Mouse (Mus musculus) limb, embryonic 11.5 days (tissue): ENCODE results near the gene Gm38394. TPM values are rescaled to one million over a fixed set of nuclear protein-coding genes. Genes with fewer than 3 reads are reported as not detected.

Experiments
- ATAC-seq: fragments of 200-750 bp; cut with Nextera tagmentation; 2 replicates; pipeline ENCODE4 v1.8.0; 2017; ENCODE audit warnings: low read depth; ENCODE audit not compliant: insufficient number of reproducible peaks, low FRiP score, low TSS enrichment
- DNase-seq: peaks from one replicate; pipeline ENCODE4 v3.0.0-alpha.2; 2015; ENCODE audit warnings: low spot score
- H3K27ac ChIP-seq: fragments of 300-500 bp; sonication (generic); replicated peaks from 2 replicates; pipeline ENCODE4 v1.5.1; 2014; ENCODE audit warnings: low read depth, mild to moderate bottlenecking, low read length
- H3K27me3 ChIP-seq: fragments of 300-500 bp; sonication (generic); 2 replicates; pipeline ENCODE4 v1.6.1; 2014; ENCODE audit warnings: mild to moderate bottlenecking, low read length, mixed read lengths; ENCODE audit not compliant: control insufficient read depth, insufficient read depth
- H3K36me3 ChIP-seq: fragments of 300-500 bp; sonication (generic); 2 replicates; pipeline ENCODE4 v1.6.1; 2014; ENCODE audit warnings: mild to moderate bottlenecking, low read length, moderate library complexity, mixed read lengths; ENCODE audit not compliant: control insufficient read depth, insufficient read depth
- H3K4me1 ChIP-seq: fragments of 300-500 bp; sonication (generic); 2 replicates; pipeline ENCODE4 v1.6.1; 2014; ENCODE audit warnings: low read length, mixed read lengths; ENCODE audit not compliant: control insufficient read depth, insufficient read depth
- H3K4me2 ChIP-seq: fragments of 300-500 bp; sonication (generic); 2 replicates; pipeline ENCODE4 v1.6.1; 2014; ENCODE audit warnings: low read depth, mild to moderate bottlenecking, moderate library complexity; ENCODE audit not compliant: severe bottlenecking
- H3K4me3 ChIP-seq: fragments of 300-500 bp; sonication (generic); 2 replicates; pipeline ENCODE4 v1.5.1; 2014; ENCODE audit warnings: low read depth, low read length
- H3K9ac ChIP-seq: fragments of 300-500 bp; sonication (generic); 2 replicates; pipeline ENCODE4 v1.6.1; 2014; ENCODE audit warnings: mild to moderate bottlenecking, low read length
- H3K9me3 ChIP-seq: fragments of 300-500 bp; sonication (generic); 2 replicates; pipeline ENCODE4 v1.6.1; 2016; ENCODE audit warnings: low read length; ENCODE audit not compliant: control insufficient read depth
- WGBS: fragments of 180-500 bp; shearing (Covaris S2); extraction: QIAGEN DNeasy Blood & Tissue Kit; methylation state at CpG from one replicate; pipeline ENCODE4 v1.1.7; 2014; 5-methylcytosine and 5-hydroxymethylcytosine counted together
- polyA plus RNA-seq: library from polyadenylated mRNA; unstranded; fragments of >200 nt; fragmentation: Nextera tagmentation; extraction: Ambion mirVana; gene quantifications from 2 replicates; pipeline ENCODE4 v1.2.1, GENCODE M21; 2014

Gene Gm38394
- polyA plus RNA-seq, 1 experiment from 2014 or later = 9.8 TPM

DNA sequence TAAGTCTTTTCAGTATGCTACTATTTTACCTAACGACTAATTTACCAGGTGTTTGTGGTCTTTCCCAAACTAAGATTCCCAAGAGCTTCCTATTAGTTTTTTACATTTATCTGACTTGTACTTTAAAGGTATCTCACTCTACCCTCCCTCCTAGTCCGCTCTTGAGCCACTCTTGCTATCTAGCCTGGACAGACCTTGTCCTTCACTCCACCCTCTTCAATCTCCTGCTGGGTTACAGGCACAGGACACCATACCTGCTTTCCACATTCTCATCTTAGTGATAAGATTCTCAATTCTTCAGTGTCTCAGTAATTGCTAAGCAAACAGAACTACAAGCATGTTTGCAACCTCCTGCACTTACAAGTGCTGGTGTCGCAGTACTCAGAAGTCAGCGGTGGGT is 57.9 kb downstream of the Gm38394 start:
- Histone ChIP-seq H3K36me3 (peaks cover 25% of the 10 kb centered on the region), H3K9ac (no peak overlapping the region), H3K4me2 (no peak overlapping the region), H3K9me3 (no peaks in the 10 kb centered on the region), H3K27me3 (no peaks in the 10 kb centered on the region), H3K27ac (no peak overlapping the region), H3K4me1 (no peaks in the 10 kb centered on the region), H3K4me3 (no peak overlapping the region)
- ATAC-seq (no peak), DNase-seq (no peak)
- 94% methylated on average over 4 of the region's 4 CpGs for WGBS

DNA sequence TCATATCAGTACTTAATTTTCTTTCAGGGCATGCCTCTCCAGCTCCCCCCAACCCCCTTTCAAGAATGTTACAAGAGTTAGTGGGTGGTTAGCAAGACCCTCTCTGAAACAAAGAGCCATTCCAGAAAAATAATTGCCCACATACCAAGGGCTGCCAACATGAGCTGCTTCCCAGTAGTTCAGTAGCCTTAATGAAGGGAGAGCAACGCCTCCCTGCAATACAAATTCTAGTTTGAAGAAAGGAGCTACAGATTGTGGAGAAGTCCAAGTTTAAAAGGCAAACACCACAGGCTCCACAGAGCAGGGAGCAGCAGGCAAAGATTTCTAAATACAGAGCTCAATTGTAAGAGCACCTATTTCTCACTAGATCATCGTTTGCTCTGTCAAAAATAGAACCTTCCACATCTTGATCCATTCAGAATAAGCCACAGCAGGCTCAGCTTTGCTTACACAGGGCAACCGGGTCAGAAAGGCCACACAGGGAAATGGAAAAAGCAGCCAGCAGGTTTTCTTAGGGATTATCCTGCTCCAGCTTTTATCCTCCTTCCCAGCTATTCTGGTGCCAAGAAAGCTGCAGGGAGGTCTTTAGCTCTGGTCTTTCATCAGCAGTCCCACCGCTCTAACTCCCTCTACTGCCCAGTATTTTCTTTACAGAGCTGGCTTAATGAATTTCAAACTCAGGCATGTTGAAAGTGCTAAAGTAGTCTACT is 64.7 kb downstream of the Gm38394 start:
- no peaks in the 10 kb centered on the region for H3K36me3 ChIP-seq
- 20% methylated on average over 4 of the region's 4 CpGs for WGBS
- H3K4me2 ChIP-seq = 0 out of 2 replicates have a peak overlapping the region, but pooled peaks have one; percentile 2
- H3K4me3 ChIP-seq = no peak overlapping the region
- H3K9ac ChIP-seq = no peak overlapping the region
- peak overlapping the region; percentile 51; the same call in 1 of the 2 replicates for H3K27ac ChIP-seq
- no peak; the same call in 1 of the 2 replicates for ATAC-seq
- H3K27me3 ChIP-seq = no peaks in the 10 kb centered on the region
- no peaks in the 10 kb centered on the region for H3K4me1 ChIP-seq
- no peaks in the 10 kb centered on the region for H3K9me3 ChIP-seq
- DNase-seq = peak; percentile 44

GRCm38 (mm10) chr1:133585995-133586537 is 75.1 kb downstream of the Gm38394 start:
- Histone ChIP-seq H3K9me3 (no peaks in the 10 kb centered on the region), H3K4me1 (no peaks in the 10 kb centered on the region), H3K9ac (no peak overlapping the region), H3K27ac (no peak overlapping the region), H3K27me3 (no peaks in the 10 kb centered on the region), H3K36me3 (no peaks in the 10 kb centered on the region), H3K4me2 (no peak overlapping the region), H3K4me3 (no peak overlapping the region)
- 75% methylated on average over 6 of the region's 6 CpGs for WGBS
- no peak for ATAC-seq
- no peak for DNase-seq

- H3K36me3 ChIP-seq = no peaks in the 10 kb centered on the region
- peak; percentile 17 for DNase-seq
- H3K4me2 ChIP-seq = no peak overlapping the region
- no peaks in the 10 kb centered on the region for H3K4me1 ChIP-seq
- H3K27me3 ChIP-seq = no peaks in the 10 kb centered on the region
- ATAC-seq = no peak
- 75% methylated on average over 11 of the region's 11 CpGs for WGBS
- no peak overlapping the region for H3K4me3 ChIP-seq
- no peaks in the 10 kb centered on the region for H3K9me3 ChIP-seq
- H3K27ac ChIP-seq = no peak overlapping the region
- H3K9ac ChIP-seq = no peak overlapping the region
Measured at GRCm38 (mm10) chr1:133571293-133571692, 89.8 kb downstream of the Gm38394 start.

Other genes with a start within 250 kb of the Gm38394 start
- gene Sox13, start 236.9 kb downstream of the Gm38394 start, polyA plus RNA-seq = 5.7 and 6.0 TPM in 2 replicates
- 911 and 951 TPM in 2 replicates for gene Snrpe, start 51.0 kb downstream of the Gm38394 start, polyA plus RNA-seq
- gene Zbed6, start 433 bp downstream of the Gm38394 start, polyA plus RNA-seq = not detected in 2 replicates
- gene Lax1, start 28.8 kb upstream of the Gm38394 start, polyA plus RNA-seq = 1.1 TPM in 2 replicates
- 5.8 and 7.4 TPM in 2 replicates for gene Atp2b4, start 139.7 kb upstream of the Gm38394 start, polyA plus RNA-seq
- 0.27 and 0.74 TPM in 2 replicates for gene Optc, start 246.7 kb upstream of the Gm38394 start, polyA plus RNA-seq